Mouse (Mus musculus) gastrocnemius, postnatal 36 days (tissue): ENCODE results near the gene Arhgef18. TPM values are rescaled to one million over a fixed set of nuclear protein-coding genes. Genes with fewer than 3 reads are reported as not detected.

ENCODE experiments used
- DNase-seq, 2 experiments: peaks; one replicate each; pipeline ENCODE4 v3.0.0; 2022
- intact Hi-C: fragments of 180-260 bp; cut with DNase I; formaldehyde crosslinking; loops from one replicate; pipeline ENCODE4 v1.15.1; 2025
- total RNA-seq, 2 experiments: library from RNA; stranded (reverse); gene quantifications; 2 replicates each; pipeline ENCODE4 v1.2.3; 2021

Arhgef18 gene
- total RNA-seq, 2 experiments from 2014 or later: 7.9 to 9.1 TPM

DNA sequence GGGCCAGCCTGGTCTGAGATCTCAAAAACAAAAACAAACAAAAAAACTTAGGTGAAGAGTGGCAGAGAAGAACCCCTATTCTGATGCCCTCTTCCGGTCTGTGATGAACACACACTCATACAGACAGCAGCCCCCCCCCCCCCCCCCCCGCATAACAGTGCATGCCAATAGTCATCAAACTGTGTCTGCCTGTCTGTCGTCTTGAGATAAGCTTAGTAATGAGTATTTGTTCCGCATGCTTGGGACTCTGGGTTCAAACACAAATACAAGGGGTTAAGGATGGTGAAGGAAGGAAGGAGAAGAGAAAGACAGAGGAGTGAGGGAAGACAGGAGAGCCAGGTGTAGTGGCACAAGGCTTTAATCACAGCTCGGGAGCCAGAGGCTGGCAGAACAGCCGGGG is 43.7 kb downstream of the Arhgef18 start:
- no peak for DNase-seq

DNA sequence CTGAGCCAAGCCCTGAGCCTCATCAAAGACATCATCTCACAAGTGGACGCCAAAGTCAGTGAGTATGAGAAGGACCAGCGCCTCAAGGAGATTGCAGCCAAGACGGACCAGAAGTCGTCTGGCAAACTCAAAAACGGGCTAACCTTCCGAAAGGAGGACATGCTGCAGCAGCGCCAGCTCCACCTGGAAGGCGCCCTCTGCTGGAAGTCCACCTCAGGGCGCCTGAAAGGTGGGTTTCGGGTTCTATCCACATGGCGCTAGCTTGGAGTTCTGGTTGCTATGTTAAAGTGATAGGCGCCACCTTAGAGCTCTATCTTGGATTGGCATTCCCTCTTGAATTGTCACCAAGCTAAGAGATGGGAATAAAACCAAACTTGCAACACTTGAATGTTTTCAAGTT is 46.7 kb downstream of the Arhgef18 start:
- no peak for DNase-seq
- intact Hi-C loops: no loop called here

More for the DNA sequence above, 43.7 kb downstream of the Arhgef18 start:
- intact Hi-C loops: no loop called here

DNA sequence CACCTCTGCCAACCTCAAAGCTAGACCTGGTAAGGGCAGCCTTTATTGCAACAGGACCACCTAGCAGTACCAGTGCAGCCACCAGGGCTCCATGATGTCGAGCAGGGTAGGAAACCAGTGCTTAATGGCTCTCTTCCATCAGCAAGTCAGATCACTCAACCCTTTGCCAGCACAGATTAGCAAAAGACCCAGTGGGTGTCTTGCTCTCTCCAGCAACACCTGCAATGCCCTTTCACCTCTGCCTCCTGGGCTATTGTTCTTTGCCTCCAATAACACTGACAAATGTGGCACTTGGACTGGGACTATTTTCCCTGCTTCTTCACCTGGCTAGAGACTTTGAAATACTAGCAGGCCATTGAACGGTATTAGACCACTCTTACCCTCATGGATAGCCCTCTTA is 56.4 kb downstream of the Arhgef18 start:
- intact Hi-C loops: no loop called here
- no peak for DNase-seq

DNA sequence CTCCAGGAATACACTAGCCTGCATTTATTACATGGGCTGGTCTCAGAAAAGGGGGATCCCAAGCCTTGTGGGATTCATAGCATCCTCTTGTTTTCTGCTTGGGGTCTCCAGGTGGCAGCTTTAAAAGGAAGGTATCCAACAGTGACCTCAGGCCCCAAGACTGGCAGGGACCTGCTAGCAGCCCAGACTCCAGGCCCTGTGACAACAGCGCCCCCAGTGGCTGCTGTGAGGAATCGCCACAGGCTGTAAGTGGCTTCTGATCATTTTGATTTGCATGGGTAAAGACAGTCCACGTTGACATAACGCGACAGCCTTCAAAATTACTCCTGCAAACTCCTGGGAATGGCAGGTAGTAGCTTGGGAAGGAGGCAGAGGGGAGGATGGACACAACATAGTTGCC is 57.9 kb downstream of the Arhgef18 start:
- DNase-seq: peak in 1 of 2 experiments; percentile 35
- intact Hi-C loops: loop anchor here (5.0 to 10.0 kb wide), 2 partner anchors 58 to 96 kb away; partner anchors contain the start of genes A430078G23Rik and Arhgef18

DNA sequence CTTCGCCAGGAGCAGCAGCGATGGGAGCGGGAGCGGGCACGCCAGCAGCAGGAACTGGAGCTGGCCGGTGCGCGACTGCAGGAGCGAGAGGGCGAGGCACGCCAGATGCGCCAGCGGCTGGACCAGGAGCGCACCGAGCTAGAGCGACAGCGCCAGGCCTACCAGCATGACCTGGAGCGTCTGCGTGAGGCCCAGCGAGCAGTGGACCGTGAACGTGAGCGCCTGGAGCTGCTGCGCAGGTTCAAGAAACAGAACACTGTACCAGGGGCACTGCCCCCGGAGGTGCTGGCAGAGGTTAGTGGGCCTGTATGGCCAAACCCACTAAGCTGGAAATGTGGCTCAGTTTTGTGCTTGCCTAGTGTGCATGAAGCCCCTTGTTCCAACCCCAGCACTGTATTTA is 59.2 kb downstream of the Arhgef18 start:
- intact Hi-C loops: loop anchor here (5.0 to 10.0 kb wide), 2 partner anchors 60 to 97 kb away; partner anchors contain the start of genes A430078G23Rik and Arhgef18
- DNase-seq: no peak

DNA sequence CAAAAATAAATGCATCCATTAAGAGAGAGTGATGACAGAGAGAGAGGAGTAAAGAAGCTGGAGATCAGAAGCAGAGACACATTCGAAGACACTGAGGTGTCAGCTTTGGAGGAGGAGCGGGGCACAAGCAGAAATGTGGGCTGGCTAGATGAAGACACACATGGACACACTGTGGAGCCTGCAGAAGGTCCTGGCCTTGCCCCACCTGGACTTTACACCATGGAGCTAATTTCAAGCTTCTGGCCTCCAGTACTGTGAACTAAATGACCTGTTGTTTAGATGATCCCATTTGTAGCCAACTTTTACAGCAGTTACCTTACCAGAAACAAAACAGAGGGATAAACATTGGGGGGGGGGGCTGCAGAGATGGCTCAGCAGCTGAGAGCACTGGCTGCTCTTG is 70.4 kb downstream of the Arhgef18 start:
- intact Hi-C loops: loop anchor here (10.0 kb wide), 1 partner anchor 212 kb away; the partner anchor contains the start of genes Fcor and Trappc5

DNA sequence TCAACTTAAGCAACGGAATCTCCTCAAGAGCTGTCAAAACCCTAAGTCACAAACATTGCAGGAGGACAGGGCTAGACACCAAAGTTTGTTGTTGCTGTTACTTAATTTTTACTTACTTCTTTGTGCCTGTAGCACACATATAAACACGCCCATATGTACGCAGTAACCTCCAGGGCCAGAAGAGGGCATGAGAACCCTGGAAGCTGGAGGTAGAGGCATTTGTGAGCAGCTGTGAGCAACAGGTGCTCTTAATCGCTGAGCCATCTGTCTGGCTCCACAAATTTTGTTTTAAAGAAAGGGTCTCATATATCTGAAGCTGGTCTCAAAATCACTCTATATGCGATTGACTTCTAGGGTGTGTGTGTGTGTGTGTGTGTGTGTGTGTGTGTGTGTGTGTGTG is 71.5 kb downstream of the Arhgef18 start:
- DNase-seq: no peak
- intact Hi-C loops: loop anchor here (10.0 kb wide), 1 partner anchor 210 kb away; the partner anchor contains the start of genes Fcor and Trappc5

More for the DNA sequence above, 70.4 kb downstream of the Arhgef18 start:
- DNase-seq: no peak

DNA sequence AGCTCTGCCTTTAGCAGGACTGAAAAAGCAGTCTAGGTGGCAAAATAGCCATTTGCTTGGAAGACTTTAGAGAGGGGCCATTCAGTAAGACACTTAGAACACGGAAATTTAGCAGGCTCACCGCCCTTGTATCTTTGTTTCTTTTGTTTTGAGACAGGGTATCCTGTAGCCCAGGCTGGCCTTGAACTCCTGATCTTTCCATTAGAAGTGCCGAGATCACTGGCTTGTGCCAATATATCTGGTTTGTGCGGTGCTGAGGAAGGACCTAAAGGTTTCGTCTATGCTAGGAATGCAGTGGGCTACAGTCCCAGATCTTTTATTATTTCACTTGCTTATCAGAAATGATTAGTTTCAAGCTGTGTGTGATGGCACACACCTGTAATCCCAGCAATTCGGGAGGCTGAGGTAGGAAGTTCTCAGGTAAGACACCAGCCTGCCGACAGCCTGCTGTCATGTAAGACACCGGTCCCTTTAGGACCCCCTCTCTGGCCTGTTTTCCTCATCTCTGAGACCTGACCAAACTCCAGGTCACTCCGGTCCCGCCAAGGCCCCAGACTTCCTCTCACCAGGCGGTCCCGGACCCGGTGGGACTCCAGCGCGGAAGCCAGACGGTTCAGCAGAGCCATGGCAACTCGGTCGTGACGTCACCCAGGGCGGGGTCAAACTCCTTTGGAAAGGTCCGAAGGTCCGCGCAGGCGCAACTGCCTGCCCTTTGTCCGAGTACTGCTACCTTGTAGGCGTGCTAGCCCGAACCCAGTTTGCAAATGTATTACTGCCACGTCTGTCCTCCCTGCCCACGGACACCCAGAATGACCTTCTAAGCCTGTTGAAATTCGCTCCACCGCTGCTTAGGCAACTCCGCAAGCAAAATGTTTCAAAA is 74.4 kb downstream of the Arhgef18 start, which contains the start of gene Pex11g:
TSS of gene Pex11g (minus strand) at position 675 of the 880 bp plus-strand sequence.
- peak; percentile 98 for DNase-seq
- intact Hi-C loops: loop anchor here (10.0 kb wide), 1 partner anchor 208 kb away; the partner anchor contains the start of genes Fcor and Trappc5

DNA sequence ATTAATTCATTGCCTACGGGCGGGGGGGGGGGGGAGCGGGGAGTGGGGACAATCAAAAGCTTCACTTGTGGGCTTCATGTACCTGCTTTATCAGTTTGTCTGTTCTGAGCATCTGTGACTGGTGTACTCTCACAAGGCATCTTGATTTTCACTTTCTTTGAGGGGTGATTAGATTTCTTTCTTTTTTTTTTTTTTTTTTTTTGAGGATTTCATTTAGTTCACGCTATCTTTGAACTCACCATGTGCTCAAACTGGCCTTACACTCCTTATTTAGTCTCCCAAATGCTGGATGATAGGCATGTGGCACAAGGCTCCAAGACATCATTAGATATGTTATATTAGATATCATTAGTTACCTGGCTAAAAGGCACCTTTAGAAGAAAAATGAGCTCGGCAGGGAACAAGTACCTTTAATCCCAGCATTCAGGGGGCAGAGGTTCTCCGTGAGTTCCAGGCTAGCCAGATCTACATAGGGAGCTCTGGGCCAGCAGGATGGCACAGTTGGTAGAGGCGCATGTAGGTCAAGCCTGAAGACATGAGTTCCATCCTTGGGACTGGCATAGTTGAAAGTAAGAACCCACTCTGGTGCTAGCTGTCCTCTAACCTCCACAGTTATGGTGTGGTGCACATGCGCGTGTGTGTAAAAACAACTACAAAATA is 75.2 kb downstream of the Arhgef18 start:
- intact Hi-C loops: loop anchor here (10.0 kb wide), 1 partner anchor 207 kb away; the partner anchor contains the start of genes Fcor and Trappc5
- DNase-seq: no peak

DNA sequence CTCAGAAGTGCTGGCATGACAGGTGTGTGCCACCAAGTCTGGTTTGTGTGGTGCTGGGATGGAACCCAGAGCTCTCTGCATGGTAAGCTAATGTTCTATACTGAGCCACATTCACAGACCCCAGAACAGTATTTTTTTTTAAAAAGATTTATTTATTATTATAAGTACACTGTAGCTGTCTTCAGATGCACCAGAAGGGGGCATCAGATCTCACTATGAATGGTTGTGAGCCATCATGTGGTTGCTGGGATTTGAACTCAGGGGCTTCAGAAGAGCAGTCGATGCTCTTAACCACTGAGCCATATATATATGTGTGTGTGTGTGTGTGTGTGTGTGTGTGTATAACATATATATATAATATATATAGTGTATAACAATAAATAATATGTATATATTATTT is 76.0 kb downstream of the Arhgef18 start:
- intact Hi-C loops: loop anchor here (10.0 kb wide), 1 partner anchor 206 kb away; the partner anchor contains the start of genes Fcor and Trappc5
- no peak for DNase-seq

DNA sequence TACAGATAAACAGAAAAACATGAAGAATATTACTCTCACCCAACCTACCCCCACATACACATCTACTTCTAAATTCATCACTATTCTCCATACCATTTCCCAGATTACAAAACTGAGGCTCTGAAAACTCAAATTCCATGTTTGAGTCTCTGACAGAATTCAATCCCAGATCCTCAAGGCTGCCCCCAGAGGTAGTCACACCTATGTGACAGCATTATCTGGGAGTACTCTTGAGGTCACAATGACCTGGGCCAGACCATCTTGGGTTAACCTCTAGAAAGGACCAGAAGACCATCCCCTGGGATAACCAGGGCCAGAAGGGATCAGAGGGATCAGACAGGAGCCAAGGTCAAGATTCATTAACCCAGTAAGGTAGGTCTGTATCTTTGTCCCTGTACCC is 77.8 kb downstream of the Arhgef18 start, which contains the start of gene Tex45:
TSS of gene Tex45 (plus strand) at position 301 of the 400 bp plus-strand sequence.
- DNase-seq: no peak
- intact Hi-C loops: no loop called here

DNA sequence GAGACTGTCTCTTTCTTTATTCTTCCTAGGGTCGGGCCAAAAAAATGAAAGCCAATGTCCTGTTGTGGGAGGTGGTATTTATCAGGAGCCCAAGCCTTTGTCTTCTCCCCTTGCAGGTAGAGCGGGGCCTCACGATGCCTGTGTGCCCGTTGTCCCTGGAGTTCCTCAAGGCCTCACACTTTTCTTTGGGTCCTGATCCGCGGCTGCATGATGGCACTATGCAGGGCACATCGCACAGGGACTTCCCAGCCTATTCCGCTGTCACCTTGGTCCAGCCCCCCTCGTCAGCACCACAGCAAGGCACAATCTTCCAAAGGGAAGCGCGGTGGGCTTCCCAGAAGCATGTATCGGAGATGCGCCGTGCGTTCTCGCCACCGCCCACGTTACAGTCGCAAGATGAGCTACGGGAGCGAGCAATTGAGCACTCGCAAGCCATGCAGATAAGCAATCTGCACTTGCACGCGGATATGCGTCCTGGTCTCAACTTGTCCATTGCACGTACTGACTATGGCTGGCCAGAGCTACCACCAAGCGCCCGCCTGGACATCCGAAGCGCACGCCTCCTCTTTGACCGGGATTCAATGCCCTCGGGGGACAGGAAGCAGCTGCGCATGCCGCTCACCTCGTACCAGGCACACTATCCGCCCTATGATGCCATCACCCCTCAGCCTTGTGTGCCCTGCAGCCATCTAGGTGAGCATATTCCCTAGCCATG is 83.1 kb downstream of the Arhgef18 start:
- DNase-seq: no peak
- intact Hi-C loops: no loop called here

DNA sequence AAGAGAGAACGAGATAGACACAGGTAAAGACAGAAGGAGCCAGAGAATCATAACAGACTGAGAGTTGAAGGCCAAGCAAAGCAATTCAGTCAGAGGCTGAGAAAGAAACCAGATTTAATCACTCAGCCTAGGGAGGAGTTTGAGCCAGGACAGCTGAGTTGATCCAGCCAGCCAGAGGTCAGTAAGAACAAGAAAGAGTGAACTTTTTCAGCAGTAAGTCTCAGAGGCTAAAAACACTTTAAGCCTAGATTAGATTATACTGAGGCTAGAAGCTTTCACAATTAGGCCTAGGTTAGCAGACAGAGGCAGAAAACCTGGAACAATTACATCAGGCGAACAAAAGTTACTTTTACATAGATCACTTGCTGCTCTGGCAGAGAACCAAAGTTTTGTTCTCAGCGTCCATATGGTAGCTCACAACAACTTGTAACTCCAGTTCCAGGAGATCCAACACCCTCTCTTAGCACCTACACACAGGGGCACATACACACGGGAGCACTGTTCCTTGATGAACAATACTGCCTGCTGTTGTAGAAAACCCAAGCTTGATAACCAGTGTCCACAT is 87.5 kb downstream of the Arhgef18 start:
- DNase-seq: no peak
- intact Hi-C loops: no loop called here

DNA sequence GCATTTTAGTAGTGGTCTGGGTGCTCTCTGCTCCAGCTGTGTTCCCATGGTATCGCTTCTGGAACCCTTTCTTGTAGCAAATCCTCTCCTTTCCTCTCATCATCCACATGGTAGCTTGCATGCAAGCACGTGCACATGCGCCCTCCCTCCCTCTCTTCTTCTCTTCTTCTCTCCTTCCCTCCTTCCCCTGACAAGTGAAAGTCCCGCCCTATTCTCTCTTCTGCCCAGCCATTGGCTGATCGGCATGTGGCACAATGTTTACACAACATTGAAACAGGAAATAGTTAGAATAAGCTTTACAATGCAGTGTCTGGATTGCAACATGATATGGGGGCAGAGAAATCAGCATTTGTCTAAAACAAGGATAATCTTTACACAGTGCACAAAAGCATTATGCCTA is 88.8 kb downstream of the Arhgef18 start:
- DNase-seq: no peak
- intact Hi-C loops: no loop called here

DNA sequence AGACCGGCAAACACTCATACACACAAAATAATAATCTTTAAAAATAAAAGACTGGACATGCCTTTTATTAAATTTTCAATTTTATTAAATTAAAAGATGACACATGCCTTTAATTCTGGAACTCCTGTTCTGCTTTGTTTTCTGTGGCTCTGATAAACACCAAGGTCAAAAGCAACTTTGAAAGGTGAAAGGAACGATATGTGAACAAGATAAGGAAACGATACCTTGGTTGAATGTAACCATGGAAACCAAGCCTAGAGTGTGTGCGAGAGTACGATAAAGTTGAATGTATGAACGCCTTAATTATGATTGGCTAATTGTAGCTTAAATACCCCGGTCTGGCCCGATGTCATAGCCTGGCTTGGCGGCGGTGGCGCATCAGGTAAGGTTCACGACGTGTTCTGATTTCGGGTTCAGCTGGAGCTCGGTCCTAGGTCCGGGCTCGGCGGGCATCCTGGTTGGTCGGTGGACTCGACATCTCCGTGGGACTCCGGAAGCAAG is 89.5 kb downstream of the Arhgef18 start:
- intact Hi-C loops: no loop called here
- DNase-seq: no peak

DNA sequence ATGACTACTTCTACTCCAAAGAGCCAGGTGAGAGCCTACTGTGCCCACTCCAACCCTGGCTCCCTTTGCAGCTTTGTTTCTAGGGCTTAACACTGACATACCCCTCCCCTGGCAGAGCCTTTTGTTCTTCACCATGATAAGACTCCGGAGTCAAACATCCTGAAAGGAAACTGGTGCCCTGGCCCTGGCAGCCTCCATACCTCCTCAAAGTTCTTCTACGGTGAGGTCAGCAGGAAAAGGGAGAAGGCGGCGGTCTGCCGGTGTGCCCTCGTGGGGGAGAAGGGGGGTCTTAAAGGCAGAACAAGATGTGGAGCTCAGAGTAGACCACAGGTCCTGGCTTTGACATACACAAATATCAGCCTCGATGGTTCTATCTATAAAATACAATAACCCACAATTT is 90.7 kb downstream of the Arhgef18 start:
- intact Hi-C loops: no loop called here
- no peak for DNase-seq

DNA sequence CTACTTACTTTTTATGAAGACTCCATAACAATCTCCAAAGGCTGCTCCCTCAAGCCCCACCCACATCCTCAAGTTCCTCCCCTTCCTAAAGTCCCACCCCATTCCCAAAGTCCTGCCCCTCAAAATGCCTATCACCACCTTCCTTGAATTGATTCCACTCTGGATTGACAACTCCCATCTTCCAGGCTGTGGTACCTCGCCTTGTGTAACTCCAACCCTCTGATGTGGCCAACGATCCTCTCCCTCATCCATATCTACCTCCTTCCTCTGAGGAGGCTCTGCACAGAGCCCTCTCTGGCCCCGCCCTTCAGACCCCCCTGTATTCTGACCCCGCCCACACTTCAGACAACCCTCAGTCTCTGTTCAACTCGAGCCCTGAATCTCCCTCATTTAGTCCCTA is 92.4 kb downstream of the Arhgef18 start:
- no peak for DNase-seq
- intact Hi-C loops: no loop called here

DNA sequence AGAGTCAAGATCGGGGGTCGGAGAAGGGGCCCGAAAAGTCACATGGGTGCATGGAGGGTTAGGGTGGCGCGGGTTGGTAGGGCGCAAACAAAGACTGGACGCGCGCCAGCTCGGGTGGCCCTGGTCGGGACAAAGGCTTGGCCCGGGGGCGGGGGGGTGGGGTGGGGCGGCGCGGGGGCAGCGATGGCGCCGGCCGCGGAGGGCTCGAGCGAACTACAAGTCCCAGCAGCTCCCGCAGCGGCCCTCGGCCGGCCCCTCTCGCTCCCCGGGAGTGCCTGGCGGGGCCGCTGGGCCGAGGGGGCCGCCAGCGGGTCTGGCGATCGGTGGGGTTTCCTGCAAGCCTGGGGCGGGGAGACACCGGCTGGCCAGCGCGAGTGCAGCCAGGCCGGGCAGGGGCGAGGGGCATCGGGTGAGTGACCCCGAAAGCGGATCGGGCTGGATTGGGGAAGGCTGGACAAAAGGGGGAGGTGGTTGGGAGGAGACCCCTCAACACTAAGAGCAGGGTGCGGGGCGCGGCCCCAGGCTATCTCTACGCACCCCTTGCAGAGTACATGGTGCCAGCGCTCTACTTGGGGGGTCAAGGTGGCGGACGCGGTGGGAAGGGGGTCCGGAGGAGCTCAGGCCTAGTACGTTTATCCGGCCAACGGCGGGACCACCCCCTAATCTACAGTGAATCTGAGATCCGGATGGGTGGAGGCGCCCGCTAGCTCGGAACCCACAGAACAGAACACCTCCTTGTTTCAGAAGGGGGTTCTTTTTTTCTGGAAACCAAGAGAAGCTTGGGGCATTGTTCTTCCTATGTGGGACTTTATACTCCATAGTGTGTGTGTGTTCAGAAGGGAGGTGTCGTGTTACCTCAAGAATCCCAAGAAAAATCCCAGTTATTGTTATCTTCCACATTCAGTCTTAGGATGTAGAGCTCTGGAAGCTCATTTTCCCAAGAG is 100.4 kb downstream of the Arhgef18 start, which contains the start of gene Zfp358:
TSS of gene Zfp358 (plus strand) at position 238 of the 944 bp plus-strand sequence.
- intact Hi-C loops: no loop called here
- DNase-seq: peak; percentile 55 to 61

DNA sequence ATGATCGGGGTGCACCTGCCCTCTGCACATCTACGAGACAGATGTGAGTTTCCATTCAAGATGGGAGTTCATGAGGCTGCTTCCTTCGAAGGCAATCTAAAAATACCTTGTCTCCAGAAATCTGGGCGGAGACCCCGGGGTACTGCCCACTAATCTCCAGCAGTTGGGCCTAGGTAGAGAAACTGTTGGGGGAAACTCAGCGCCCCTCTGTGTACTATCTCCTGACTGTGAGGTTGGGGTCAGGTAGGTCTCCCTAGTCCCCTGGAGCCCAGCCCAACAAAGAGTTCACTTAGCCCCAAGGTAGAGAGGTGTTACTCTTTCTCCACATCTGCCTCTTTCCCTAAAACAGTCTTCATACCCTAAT is 101.0 kb downstream of the Arhgef18 start:
- intact Hi-C loops: no loop called here
- no peak for DNase-seq
